Mouse (Mus musculus) erythroblast, embryonic 14.5 days (primary cell): ENCODE data around the gene Gm2310.

Experiments used
- GATA1 ChIP-seq: IDR thresholded peaks from 2 replicates; pipeline ENCODE4 v1.6.1; 2012; ENCODE audit warnings: low read length, inconsistent platforms, mixed read lengths
- TAL1 ChIP-seq: IDR thresholded peaks from 3 replicates; pipeline ENCODE4 v1.6.1; 2012; ENCODE audit warnings: low read length, inconsistent platforms, mixed read lengths

GRCm38 (mm10) chr15:8502431-8502830 is 17.3 kb downstream of the Gm2310 start:
- TF ChIP-seq TAL1 (no peak), GATA1 (no peak)
